In genomic region chr10:59920810-59921681, GRCm38 (mm10) we compare ENCODE assay signal across 8 mouse cellular contexts. TPM values are rescaled to one million over a fixed set of nuclear protein-coding genes. Genes with fewer than 3 reads are reported as not detected.
DNase-seq lines count a peak whose midpoint lies in the region; ATAC-seq and TF ChIP-seq lines count a peak whose summit lies in the region.

No protein-coding gene starts in this region.

- H3K36me3 ChIP-seq in heart, adult 2 months (ENCODE audit: control insufficient read depth, insufficient read depth, low read length): no peaks in the 10 kb centered on the region
- no peaks in the 10 kb centered on the region for H3K36me3 ChIP-seq in limb, embryonic 15.5 days
- H3K36me3 ChIP-seq in midbrain, embryonic 15.5 days (replicated peaks): no peaks in the 10 kb centered on the region
- H3K36me3 ChIP-seq in stomach, postnatal 0 days (ENCODE audit: control insufficient read depth, insufficient read depth, low read length): no peaks in the 10 kb centered on the region

- H3K4me3 ChIP-seq in heart, adult 2 months: peak overlapping the region; percentile 53
- H3K4me3 ChIP-seq in limb, embryonic 15.5 days: peak overlapping the region; percentile 43
- peak overlapping the region; percentile 36 for H3K4me3 ChIP-seq in midbrain, embryonic 15.5 days
- peak overlapping the region; percentile 29 for H3K4me3 ChIP-seq in stomach, postnatal 0 days (ENCODE audit: low read depth, low read length)

- H3K4me2 ChIP-seq in limb, embryonic 15.5 days: peak overlapping the region; percentile 84
- H3K4me2 ChIP-seq in midbrain, embryonic 15.5 days: peak overlapping the region; percentile 80
- peak overlapping the region; percentile 60 for H3K4me2 ChIP-seq in stomach, postnatal 0 days (replicated peaks; ENCODE audit: low read depth)

- peak; percentile 77; the same call in 1 of the 2 replicates for TF ChIP-seq EP300 in heart, adult 2 months (IDR thresholded peaks at IDR 0.05; ENCODE audit: insufficient read depth, low read depth, low read length)
- TF ChIP-seq EP300 in stomach, postnatal 0 days (optimal IDR thresholded peaks at IDR 0.05): no peak

- ATAC-seq in limb, embryonic 15.5 days (ENCODE audit: insufficient number of reproducible peaks, low FRiP score, low TSS enrichment, low read depth): peak; percentile 36
- peak; percentile 74 for ATAC-seq in midbrain, embryonic 15.5 days (replicated peaks)
- peak; percentile 84 for ATAC-seq in stomach, postnatal 0 days (ENCODE audit: low FRiP score, low TSS enrichment)

- H3K27ac ChIP-seq in heart, adult 2 months: peak overlapping the region; percentile 77
- H3K27ac ChIP-seq in limb, embryonic 15.5 days: peak overlapping the region; percentile 90
- peak overlapping the region; percentile 70 for H3K27ac ChIP-seq in midbrain, embryonic 15.5 days
- peak overlapping the region; percentile 87 for H3K27ac ChIP-seq in stomach, postnatal 0 days (replicated peaks)

- peak; percentile 56 for TF ChIP-seq CTCF in heart, adult 2 months (IDR thresholded peaks at IDR 0.05)
- TF ChIP-seq CTCF in stomach, postnatal 0 days (IDR thresholded peaks at IDR 0.05; ENCODE audit: low read depth): peak; percentile 61

- intact Hi-C loops in heart, adult 2 months (cut with DNase I): no loop called here

- peaks cover 15% of the 10 kb centered on the region for H3K4me1 ChIP-seq in heart, adult 2 months (ENCODE audit: control insufficient read depth, insufficient read depth, low read length)
- H3K4me1 ChIP-seq in limb, embryonic 15.5 days: peaks cover 48% of the 10 kb centered on the region
- peaks cover 29% of the 10 kb centered on the region for H3K4me1 ChIP-seq in midbrain, embryonic 15.5 days
- H3K4me1 ChIP-seq in stomach, postnatal 0 days (replicated peaks; ENCODE audit: control insufficient read depth, insufficient read depth): peaks cover 9% of the 10 kb centered on the region

- peak; percentile 80 for DNase-seq in 3134 (ENCODE audit: extremely low read depth, insufficient read length, low spot score)
- peak; percentile 54 for DNase-seq in adipocyte (ENCODE audit: low spot score)
- peak; percentile 88 for DNase-seq in embryo, embryonic 11 days
- peak; percentile 78 to 83 for DNase-seq in heart, adult 2 months
- DNase-seq in kidney, adult 11 months: peak; percentile 87
- DNase-seq in stomach, postnatal 0 days (ENCODE audit: low spot score): peak; percentile 93

- H3K9me3 ChIP-seq in limb, embryonic 15.5 days: no peaks in the 10 kb centered on the region
- no peaks in the 10 kb centered on the region for H3K9me3 ChIP-seq in midbrain, embryonic 15.5 days
- no peaks in the 10 kb centered on the region for H3K9me3 ChIP-seq in stomach, postnatal 0 days (ENCODE audit: control insufficient read depth, low read length)

- 7% methylated on average over 33 of the region's 33 CpGs for WGBS in heart, adult 2 months
- 2% methylated on average over 33 of the region's 33 CpGs for WGBS in limb, embryonic 15.5 days
- 2% methylated on average over 33 of the region's 33 CpGs for WGBS in midbrain, embryonic 15.5 days
- WGBS in stomach, postnatal 0 days: 3% methylated on average over 33 of the region's 33 CpGs

- H3K9ac ChIP-seq in heart, adult 2 months (ENCODE audit: low read depth, low read length): peak overlapping the region; percentile 55
- H3K9ac ChIP-seq in limb, embryonic 15.5 days: peak overlapping the region; percentile 26; the same call in 1 of the 2 replicates
- peak overlapping the region; percentile 35 for H3K9ac ChIP-seq in midbrain, embryonic 15.5 days
- H3K9ac ChIP-seq in stomach, postnatal 0 days (ENCODE audit: low read length): peak overlapping the region; percentile 59

- no peaks in the 10 kb centered on the region for H3K79me2 ChIP-seq in heart, adult 2 months (replicated peaks; ENCODE audit: control insufficient read depth, insufficient read depth, low read length)

- peak; percentile 36; the same call in 1 of the 2 replicates for TF ChIP-seq POLR2A in heart, adult 2 months (IDR thresholded peaks at IDR 0.05; ENCODE audit: insufficient read depth, low read depth, low read length)

- H3K27me3 ChIP-seq in heart, adult 2 months (ENCODE audit: control insufficient read depth, insufficient read depth, low read length): no peaks in the 10 kb centered on the region
- no peaks in the 10 kb centered on the region for H3K27me3 ChIP-seq in limb, embryonic 15.5 days
- no peaks in the 10 kb centered on the region for H3K27me3 ChIP-seq in midbrain, embryonic 15.5 days (replicated peaks)
- H3K27me3 ChIP-seq in stomach, postnatal 0 days (ENCODE audit: control insufficient read depth, insufficient read depth, low read length): no peaks in the 10 kb centered on the region

RNA-seq across cellular contexts. Expression of gene Ddit4, which starts 30.6 kb away (rescaled TPM):
- 100 to 1,000 TPM in 1 of 2 experiments, 10 to 100 TPM in 1; 70.7 to 219 TPM for total RNA-seq in heart, adult 2 months (2021)
- polyA plus RNA-seq in heart, adult 2 months (2012; rRNA removed): 48.0 and 55.5 TPM in 2 replicates
- polyA plus RNA-seq in limb, embryonic 15.5 days (2015; fragmentation: Nextera tagmentation; extraction: Ambion mirVana): 63.6 and 77.1 TPM in 2 replicates
- polyA plus RNA-seq in midbrain, embryonic 15.5 days (2015; fragmentation: Nextera tagmentation; extraction: Ambion mirVana): 52.6 and 59.4 TPM in 2 replicates
- 12.4 and 17.3 TPM in 2 replicates for polyA plus RNA-seq in stomach, postnatal 0 days (2015; fragmentation: Nextera tagmentation; extraction: Ambion mirVana)

RNA-seq across cellular contexts. Expression of gene Dnajb12, which starts 41.7 kb away (rescaled TPM):
- 10 to 100 TPM; 36.8 to 45.4 TPM for total RNA-seq in heart, adult 2 months (2021)
- 32.9 and 39.2 TPM in 2 replicates for polyA plus RNA-seq in heart, adult 2 months (2012; rRNA removed)
- 19.5 and 22.9 TPM in 2 replicates for polyA plus RNA-seq in limb, embryonic 15.5 days (2015; fragmentation: Nextera tagmentation; extraction: Ambion mirVana)
- 18.0 TPM in 2 replicates for polyA plus RNA-seq in midbrain, embryonic 15.5 days (2015; fragmentation: Nextera tagmentation; extraction: Ambion mirVana)
- polyA plus RNA-seq in stomach, postnatal 0 days (2015; fragmentation: Nextera tagmentation; extraction: Ambion mirVana): 17.4 and 19.0 TPM in 2 replicates

Comparison
In these comparisons a context has a peak if more than half of its experiments do, and no peak if none do; other contexts are left out.
1. Peak in every context shown above with its lines: DNase-seq, ATAC-seq, H3K4me3 ChIP-seq and H3K27ac ChIP-seq.